Mouse (Mus musculus): ENCODE data around the gene Cd28.

Cd28 gene

DNA sequence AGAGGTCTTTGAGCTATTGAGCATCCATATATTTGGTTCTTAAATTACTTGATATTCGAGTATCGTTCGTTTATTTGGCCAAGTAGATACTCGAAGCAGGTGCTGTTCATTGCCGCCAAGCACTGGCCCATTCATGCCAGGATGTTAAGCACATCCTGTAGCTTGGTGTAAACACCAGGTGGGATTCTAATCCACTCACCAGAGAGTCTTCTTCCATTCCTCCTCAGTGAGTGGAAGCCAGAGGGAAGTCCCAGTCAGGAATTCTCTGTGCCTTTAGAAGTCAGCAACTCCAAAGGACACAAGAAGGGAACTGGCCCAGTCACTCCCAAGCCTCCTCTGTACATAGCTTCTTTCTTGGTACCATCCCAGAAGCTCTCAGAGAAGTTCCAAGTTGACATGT lies at the start of gene Cd28:
Gene Cd28 (plus strand): TSS at position 234 of the 400 bp plus-strand sequence.
- no peak for DNase-seq (ENCODE audit: low read depth, low spot score)

DNA sequence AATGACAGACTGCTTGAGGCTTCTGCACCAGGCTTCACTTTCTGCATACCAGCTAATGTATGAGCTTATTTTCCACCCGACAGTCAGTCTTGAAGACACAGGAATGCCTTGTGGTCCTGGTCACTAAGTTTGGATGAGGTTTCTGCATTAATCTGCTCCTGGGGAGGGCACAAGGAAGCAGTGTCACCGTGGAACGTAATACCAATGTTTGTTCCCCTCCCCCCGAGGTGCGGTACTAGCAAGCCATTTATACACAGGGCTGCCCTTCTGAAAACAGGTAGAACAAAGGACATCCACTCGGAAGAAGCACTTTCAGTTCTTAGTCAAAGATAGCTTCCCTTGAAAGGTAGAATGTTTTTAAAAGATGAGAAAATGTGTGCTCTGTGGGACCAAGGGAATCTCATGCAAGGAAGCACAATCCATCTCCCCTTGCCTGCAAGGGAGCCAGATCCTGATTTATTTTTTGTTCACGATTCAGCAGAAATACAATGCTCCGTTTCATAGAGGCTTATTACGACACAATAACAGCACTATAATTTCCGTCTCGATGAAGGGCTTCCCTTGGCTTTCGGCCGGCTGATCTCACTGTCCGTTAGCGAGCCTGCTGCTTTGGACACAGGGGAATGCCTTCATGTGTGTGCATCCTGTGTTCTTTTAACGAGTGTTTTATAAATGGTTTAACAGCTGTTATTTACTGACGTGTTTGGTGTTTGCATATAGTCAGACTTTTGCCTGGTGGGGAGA lies 48.6 kb upstream of the Cd28 start:
- DNase-seq (ENCODE audit: low read depth, low spot score) = no peak

DNA sequence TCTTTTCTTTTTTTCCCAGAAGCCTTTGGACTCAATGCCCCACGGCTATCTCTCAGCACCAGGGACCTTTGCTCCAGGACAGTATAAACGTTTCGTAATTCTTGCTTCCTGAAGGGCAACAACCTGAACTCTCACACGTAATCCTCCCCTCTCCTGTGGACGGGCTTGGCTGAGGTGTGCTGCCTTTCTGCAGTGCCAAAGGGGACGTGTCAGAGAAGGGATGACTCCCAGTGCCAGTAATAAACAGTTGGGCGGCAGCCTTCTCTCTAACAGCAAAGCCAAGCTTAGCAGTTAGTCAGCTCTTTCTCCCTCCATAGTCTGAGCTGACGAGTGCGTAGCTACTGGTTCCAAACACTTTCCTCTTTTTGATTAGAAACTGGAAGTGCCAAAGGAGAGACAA lies 47.6 kb upstream of the Cd28 start:
- no peak for DNase-seq (ENCODE audit: low read depth, low spot score)

DNA sequence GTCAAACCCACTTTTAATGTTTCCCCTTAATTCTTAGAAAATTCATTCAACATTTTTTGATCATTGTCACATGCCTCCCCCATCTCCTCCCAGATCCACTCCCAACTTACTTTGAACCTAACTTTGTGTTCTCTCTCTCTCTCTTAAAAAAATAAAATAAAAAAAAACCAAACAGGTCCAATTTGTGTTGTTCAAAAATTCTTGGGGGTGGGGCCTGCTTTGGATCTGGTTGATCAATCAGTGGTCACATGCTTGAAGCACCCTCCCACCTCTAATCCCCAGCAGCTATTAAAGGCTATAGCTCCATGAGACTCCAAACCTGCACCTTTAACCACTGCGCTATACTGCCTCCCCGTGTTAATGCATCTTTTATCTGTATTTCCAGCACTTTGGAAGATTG lies 46.9 kb upstream of the Cd28 start:
- DNase-seq (ENCODE audit: low read depth, low spot score) = no peak

- no peak for DNase-seq (ENCODE audit: low read depth, low spot score)
Measured at GRCm38 (mm10) chr1:60670172-60670571, 46.4 kb upstream of the Cd28 start.

GRCm38 (mm10) chr1:60683766-60684165 lies 32.8 kb upstream of the Cd28 start:
- DNase-seq (ENCODE audit: low read depth, low spot score) = no peak

- no peak for DNase-seq (ENCODE audit: low read depth, low spot score)
Measured at GRCm38 (mm10) chr1:60696115-60696895, 20.3 kb upstream of the Cd28 start.

- peak; percentile 41 for DNase-seq (ENCODE audit: low read depth, low spot score)
Measured at GRCm38 (mm10) chr1:60702641-60703040, 14.0 kb upstream of the Cd28 start.

- DNase-seq (ENCODE audit: low read depth, low spot score) = peak; percentile 27
Measured at GRCm38 (mm10) chr1:60713238-60713637, 3.4 kb upstream of the Cd28 start.

DNA sequence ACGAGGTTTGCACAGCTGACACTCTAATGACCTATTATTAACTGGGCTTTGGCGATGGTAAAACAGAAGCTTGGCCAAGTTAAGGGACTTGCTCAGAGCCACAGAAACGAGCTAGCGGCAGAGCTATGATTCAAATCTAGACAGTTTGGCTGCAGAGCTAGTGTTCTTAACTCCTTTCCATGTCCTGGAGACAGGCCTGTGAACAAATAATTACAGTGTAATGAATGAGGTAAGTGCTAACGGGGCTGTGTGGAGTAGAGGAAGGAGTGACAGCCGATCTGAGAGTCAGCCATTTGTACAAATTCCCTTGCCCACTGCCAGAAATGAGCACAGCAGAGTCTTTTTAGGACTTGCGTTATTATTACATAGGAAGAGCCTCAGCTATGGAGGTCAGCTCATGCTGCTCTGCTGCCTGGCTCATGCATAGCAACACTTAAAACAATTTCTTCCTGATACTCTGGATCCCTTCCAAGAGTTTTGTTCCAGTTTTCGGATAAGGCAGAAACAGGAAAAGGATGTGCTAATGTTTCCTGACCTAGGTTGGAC lies 876 bp upstream of the Cd28 start:
- no peak for DNase-seq (ENCODE audit: low read depth, low spot score)

- no peak for DNase-seq (ENCODE audit: low read depth, low spot score)
Measured at GRCm38 (mm10) chr1:60718580-60718979, 2.0 kb downstream of the Cd28 start.

- no peak for DNase-seq (ENCODE audit: low read depth, low spot score)
Measured at GRCm38 (mm10) chr1:60723555-60723954, 7.0 kb downstream of the Cd28 start.

- DNase-seq (ENCODE audit: low read depth, low spot score) = no peak
Measured at GRCm38 (mm10) chr1:60731940-60732339, 15.3 kb downstream of the Cd28 start.

DNA sequence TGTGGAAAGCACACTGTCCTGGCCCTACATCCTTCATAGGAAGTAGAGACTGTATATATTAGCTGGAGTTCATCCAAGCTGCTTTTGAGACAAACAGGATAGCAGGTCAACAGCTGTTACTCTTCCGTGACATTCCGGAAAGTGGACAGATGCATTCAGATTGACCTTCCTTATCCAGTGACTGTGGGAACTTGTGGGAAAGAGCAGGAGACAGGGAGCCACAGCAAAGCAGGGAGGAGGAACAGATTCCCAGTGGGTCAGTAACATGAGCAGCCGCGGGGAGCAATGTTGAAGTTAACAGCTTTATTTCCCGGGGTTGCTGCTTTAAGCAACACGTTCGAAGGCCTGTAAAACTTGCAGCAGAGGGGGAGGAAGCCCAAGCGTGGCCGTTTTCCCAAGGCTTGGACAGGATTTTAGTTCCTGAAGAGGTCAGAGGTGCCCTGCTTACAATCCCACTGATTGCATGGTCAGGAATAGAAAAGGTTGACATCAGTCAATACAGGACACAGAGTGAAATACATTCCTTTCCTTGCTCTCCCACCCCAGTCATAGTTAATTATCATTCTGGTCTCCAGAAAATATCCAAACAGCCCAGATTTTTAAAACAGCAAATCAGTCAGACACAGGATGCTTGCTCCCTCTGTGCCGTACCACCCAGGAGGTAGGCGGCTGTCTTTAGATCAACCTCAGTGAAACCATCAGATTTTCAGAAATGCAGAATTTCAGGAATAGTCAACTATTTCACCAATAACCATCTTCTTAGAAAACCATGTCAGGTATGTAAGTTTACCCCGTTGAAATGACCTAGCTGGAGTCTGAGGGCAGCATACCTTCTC lies 18.7 kb downstream of the Cd28 start:
- DNase-seq (ENCODE audit: low read depth, low spot score) = no peak

DNA sequence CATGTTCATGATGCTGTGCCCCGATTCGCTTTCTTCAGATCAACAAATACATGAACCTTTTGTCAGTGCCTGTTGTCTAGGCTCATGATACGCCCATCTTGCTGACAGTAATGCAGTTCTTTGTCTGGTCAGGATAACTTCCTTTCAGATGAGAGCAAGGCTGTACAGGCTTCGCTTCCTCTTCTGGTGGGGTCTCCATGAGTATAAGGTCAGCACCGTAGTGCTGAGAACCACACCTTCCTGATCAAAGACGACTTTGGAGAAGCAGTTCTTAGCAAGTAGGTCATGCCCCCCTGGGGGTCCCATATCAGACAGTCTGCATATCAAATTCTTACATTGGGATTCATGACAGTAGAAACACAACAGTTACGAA lies 19.3 kb downstream of the Cd28 start:
- DNase-seq (ENCODE audit: low read depth, low spot score) = no peak

DNA sequence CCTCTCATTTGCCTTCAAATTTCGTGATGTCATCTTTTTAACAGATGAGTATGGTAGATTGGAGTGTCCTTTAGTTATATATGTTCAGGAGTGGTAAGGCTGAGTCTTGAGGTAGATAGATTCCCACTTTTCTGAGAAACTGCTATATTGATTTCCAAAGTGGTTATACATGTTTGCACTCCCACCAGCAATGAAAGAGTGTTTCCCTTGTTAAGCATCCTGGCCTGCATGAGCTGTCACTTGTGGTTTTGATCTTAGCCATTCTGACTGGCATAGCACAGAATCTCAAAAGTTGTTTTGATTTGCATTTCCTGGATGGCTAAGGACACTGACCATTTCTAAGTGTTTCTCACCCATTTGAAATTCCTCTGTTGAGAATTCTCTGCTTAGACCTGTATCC lies 27.7 kb downstream of the Cd28 start:
- no peak for DNase-seq (ENCODE audit: low read depth, low spot score)

DNA sequence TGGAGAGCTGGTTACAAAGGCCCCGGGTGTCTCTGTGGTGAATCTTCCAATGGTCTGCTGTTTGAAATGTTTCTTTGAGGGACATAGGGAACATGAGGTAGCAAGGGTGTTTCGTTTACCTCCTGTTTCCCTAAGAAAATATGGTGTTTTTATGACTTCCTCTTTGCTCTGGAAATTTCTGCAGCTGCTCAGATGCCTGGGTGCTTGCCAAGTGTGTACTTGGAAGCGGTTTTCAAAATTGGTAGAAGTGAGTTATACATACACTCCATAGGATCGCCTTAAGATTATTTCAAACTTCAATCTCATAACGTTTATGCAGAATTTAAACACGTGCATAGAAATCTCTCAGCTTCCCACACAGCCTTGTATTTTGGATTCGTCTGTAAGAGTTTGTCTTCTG lies 29.1 kb downstream of the Cd28 start:
- DNase-seq (ENCODE audit: low read depth, low spot score) = peak; percentile 42

- DNase-seq (ENCODE audit: low read depth, low spot score) = peak; percentile 91
Measured at GRCm38 (mm10) chr1:60746153-60746552, 29.6 kb downstream of the Cd28 start.

- DNase-seq (ENCODE audit: low read depth, low spot score) = peak; percentile 36
Measured at GRCm38 (mm10) chr1:60746856-60747255, 30.3 kb downstream of the Cd28 start.

GRCm38 (mm10) chr1:60748286-60748685 lies 31.7 kb downstream of the Cd28 start:
- peak; percentile 27 for DNase-seq (ENCODE audit: low read depth, low spot score)

GRCm38 (mm10) chr1:60748936-60749335 lies 32.3 kb downstream of the Cd28 start:
- peak; percentile 63 for DNase-seq (ENCODE audit: low read depth, low spot score)

- peak; percentile 68 for DNase-seq (ENCODE audit: low read depth, low spot score)
Measured at GRCm38 (mm10) chr1:60749346-60749840, 32.8 kb downstream of the Cd28 start.
